Mouse (Mus musculus): ENCODE measurements around the gene Dennd5b. TPM values are rescaled to one million over a fixed set of nuclear protein-coding genes. Genes with fewer than 3 reads are reported as not detected.
"Not testable (repeated sequence)": the region's sequence is repeated elsewhere in the genome, so short reads cannot be mapped to it uniquely, and the experiment has no call there.

The Dennd5b gene
- polyA plus RNA-seq, 1 experiment from 2014 or later = 16.3 TPM

GRCm38 (mm10) chr6:148955641-148956420 lies 145.6 kb downstream of the Dennd5b start:
- Histone ChIP-seq H3K27ac (no peak overlapping the region), H3K4me2 (no peak overlapping the region), H3K9me3 (no peaks in the 10 kb centered on the region), H3K4me1 (replicated peaks) (no peaks in the 10 kb centered on the region), H3K9ac (no peak overlapping the region), H3K27me3 (no peaks in the 10 kb centered on the region), H3K4me3 (no peak overlapping the region), H3K36me3 (no peaks in the 10 kb centered on the region)
- no peak for ATAC-seq (ENCODE audit: low FRiP score)

DNA sequence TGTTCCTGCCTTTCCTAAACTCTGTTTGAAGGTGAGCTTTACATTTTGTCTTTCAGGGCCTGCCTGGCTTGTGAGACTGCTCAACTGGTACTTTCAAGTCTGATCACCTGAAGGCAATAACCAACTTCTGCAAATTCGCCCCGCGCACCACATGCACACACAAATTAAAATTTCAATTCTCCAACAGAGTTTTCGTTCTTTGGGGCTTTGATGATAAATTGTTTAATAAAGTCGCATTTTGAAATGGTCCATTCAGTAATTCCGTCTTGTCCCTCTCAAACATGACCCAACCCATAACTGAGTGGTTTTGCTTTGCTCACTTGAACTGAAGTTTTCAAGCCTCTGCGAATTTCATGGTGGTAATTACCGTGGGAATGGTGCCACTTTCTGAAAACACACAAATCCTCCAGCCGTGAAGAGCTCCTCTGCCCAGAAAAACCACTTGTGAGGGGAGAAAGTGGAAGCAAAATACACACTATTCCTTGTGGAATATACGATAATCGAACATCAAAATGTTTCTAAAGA lies 154.5 kb downstream of the Dennd5b start:
- 31% methylated on average over 11 of the region's 11 CpGs for WGBS
- no peak for ATAC-seq (ENCODE audit: low FRiP score)
- H3K4me1 ChIP-seq (replicated peaks) = peaks cover 28% of the 10 kb centered on the region
- H3K4me3 ChIP-seq = peak overlapping the region; percentile 88
- no peaks in the 10 kb centered on the region for H3K27me3 ChIP-seq
- H3K36me3 ChIP-seq = no peaks in the 10 kb centered on the region
- H3K4me2 ChIP-seq = peak overlapping the region; percentile 69
- H3K9me3 ChIP-seq = no peaks in the 10 kb centered on the region
- H3K27ac ChIP-seq = peak overlapping the region; percentile 88
- peak overlapping the region; percentile 90 for H3K9ac ChIP-seq

DNA sequence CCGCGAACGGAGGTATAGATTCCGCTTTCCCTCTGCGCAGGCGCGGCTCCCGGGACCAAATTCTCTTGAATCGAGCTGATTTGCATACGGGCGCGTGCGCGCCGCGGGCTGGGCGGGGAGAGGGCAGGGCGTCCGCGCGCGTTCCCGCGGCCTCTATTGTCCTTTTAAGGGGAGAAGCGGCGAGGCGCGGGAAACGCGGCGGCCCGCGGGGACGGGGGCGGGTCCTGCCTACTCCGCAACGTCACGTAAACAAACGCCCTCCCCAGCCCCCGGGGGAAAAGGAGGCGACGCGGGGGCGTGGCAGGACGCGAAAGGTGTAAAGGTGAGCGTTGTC lies 155.1 kb downstream of the Dennd5b start, which contains the start of gene Sinhcaf:
Gene Sinhcaf, minus strand, starts transcription at position 59 of the 334 bp plus-strand sequence.
- under 1% methylated on average over 43 of the region's 47 CpGs for WGBS
- Histone ChIP-seq H3K4me3 (peak within 1 kb of the TSS; percentile 88), H3K4me1 (replicated peaks) (peaks cover 32% of the 10 kb centered on the region), H3K9ac (peak within 1 kb of the TSS; percentile 90), H3K4me2 (peak within 1 kb of the TSS; percentile 69), H3K36me3 (no peaks in the 10 kb centered on the region), H3K27me3 (no peaks in the 10 kb centered on the region), H3K27ac (peak within 1 kb of the TSS; percentile 88), H3K9me3 (no peaks in the 10 kb centered on the region)
- peak; percentile 83 for ATAC-seq (ENCODE audit: low FRiP score)

DNA sequence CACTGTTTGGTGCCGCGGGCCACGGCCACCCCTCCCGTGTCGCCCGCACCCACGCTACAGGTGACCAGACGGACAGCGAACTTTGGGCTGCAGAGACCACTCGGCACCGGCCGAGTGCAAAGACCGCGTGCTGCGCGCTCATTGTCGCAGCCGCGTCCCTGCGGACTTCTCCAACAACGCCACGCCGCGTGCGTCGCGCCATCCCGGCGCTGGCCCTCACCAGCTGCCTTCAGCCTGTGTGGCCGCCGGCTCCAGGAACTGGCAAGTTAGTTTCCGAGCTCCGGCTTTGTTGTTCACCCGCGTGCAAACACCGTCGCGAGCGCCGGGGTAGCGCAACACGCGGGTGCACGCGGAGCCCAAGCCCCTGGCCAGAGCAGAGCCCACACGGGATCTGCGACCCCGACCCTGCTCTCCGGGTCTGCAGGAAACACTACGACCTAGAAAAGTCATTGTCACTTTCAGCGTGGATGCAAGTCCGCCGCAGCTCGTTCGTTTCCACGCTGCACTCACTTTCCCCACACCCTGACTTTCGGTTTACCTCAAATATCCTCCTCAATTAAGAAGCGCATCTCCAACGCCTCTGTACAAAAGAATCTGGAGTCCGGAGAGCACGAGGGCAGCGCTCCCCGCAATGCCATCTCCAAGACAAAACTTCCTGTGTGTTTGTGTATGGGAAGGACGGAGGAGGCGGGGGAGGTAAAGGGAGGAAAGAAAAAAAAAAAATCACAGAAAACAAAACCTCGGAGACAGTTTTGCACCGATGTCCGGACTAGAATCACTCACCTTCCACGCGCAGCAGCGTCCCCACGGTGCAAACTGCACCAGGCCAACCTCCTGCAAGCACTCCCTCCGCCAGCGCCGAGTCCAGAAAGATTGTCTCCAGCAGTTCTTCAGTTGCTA lies 155.7 kb downstream of the Dennd5b start:
- WGBS = under 1% methylated on average over 72 of the region's 75 CpGs
- Histone ChIP-seq H3K9me3 (no peaks in the 10 kb centered on the region), H3K27ac (peak overlapping the region; percentile 88), H3K9ac (peak overlapping the region; percentile 90), H3K4me1 (replicated peaks) (peaks cover 32% of the 10 kb centered on the region), H3K36me3 (no peaks in the 10 kb centered on the region), H3K27me3 (no peaks in the 10 kb centered on the region), H3K4me3 (peak overlapping the region; percentile 88), H3K4me2 (peak overlapping the region; percentile 69)
- ATAC-seq (ENCODE audit: low FRiP score) = peak; percentile 47

GRCm38 (mm10) chr6:148944767-148945508 lies 156.5 kb downstream of the Dennd5b start:
- Histone ChIP-seq H3K4me3 (peak overlapping the region; percentile 88), H3K9ac (peak overlapping the region; percentile 90), H3K27ac (peak overlapping the region; percentile 88), H3K4me2 (peak overlapping the region; percentile 69), H3K4me1 (replicated peaks) (peaks cover 32% of the 10 kb centered on the region), H3K36me3 (no peaks in the 10 kb centered on the region), H3K9me3 (no peaks in the 10 kb centered on the region), H3K27me3 (no peaks in the 10 kb centered on the region)
- ATAC-seq (ENCODE audit: low FRiP score) = peak; percentile 74
- WGBS = under 1% methylated on average over 92 of the region's 92 CpGs

GRCm38 (mm10) chr6:148944344-148944766 lies 157.1 kb downstream of the Dennd5b start:
- under 1% methylated on average over 30 of the region's 30 CpGs for WGBS
- peaks cover 32% of the 10 kb centered on the region for H3K4me1 ChIP-seq (replicated peaks)
- ATAC-seq (ENCODE audit: low FRiP score) = no peak

DNA sequence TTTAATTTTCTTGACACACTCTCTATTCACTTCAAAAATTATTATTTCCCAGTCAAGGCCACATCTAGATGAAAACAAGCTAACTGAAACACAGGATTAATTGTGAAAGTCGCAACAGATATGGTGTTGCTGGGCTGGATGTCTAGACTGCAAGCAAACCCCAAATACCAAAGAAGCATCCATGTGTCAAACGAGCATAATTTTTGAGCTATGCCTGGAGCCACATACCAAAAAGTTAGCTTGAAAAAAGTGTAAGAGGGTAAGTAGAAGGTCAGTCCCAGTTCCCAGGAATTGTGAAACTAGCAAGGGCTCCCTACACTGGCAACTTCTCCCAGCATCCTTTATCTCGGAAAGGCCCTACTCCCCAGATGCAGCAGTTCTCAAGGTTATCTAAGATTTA lies 157.8 kb downstream of the Dennd5b start:
- no peak overlapping the region for H3K27ac ChIP-seq
- H3K4me3 ChIP-seq = peak overlapping the region; percentile 88
- no peaks in the 10 kb centered on the region for H3K36me3 ChIP-seq
- no peaks in the 10 kb centered on the region for H3K27me3 ChIP-seq
- H3K9me3 ChIP-seq = no peaks in the 10 kb centered on the region
- peak overlapping the region; percentile 69 for H3K4me2 ChIP-seq
- peaks cover 32% of the 10 kb centered on the region for H3K4me1 ChIP-seq (replicated peaks)
- no peak for ATAC-seq (ENCODE audit: low FRiP score)
- H3K9ac ChIP-seq = peak overlapping the region; percentile 90
- WGBS = 16% methylated on average over 3 of the region's 3 CpGs

More at GRCm38 (mm10) chr6:148944344-148944766, 157.1 kb downstream of the Dennd5b start:
- Histone ChIP-seq H3K9me3 (no peaks in the 10 kb centered on the region), H3K4me3 (peak overlapping the region; percentile 88), H3K27me3 (no peaks in the 10 kb centered on the region), H3K4me2 (peak overlapping the region; percentile 69), H3K9ac (peak overlapping the region; percentile 90), H3K27ac (peak overlapping the region; percentile 88), H3K36me3 (no peaks in the 10 kb centered on the region)

DNA sequence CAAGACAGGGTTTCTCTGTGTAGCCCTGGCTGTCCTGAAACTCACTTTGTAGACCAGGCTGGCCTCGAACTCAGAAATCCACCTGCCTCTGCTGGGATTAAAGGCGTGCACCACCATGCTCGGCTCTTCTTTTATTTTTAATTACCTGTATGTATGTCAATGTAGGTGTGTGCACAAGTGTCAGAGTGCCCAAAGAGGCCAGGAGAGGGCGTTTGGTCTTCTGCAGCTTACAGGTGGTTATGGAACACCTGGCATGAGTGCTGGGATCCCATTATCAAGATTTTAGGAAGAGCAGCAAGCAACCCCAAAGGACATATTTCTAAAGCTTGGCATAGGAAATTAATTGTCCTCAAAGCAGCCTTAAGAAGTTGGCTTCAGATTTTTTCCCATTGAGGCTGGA lies 159.1 kb downstream of the Dennd5b start:
- H3K27me3 ChIP-seq = no peaks in the 10 kb centered on the region
- no peaks in the 10 kb centered on the region for H3K9me3 ChIP-seq
- WGBS = 72% methylated on average over 4 of the region's 4 CpGs
- H3K9ac ChIP-seq = no peak overlapping the region
- peaks cover 35% of the 10 kb centered on the region for H3K4me1 ChIP-seq (replicated peaks)
- H3K4me2 ChIP-seq = no peak overlapping the region
- H3K27ac ChIP-seq = no peak overlapping the region
- H3K4me3 ChIP-seq = no peak overlapping the region
- no peak for ATAC-seq (ENCODE audit: low FRiP score)
- H3K36me3 ChIP-seq = no peaks in the 10 kb centered on the region

- 48% methylated on average over 5 of the region's 5 CpGs for WGBS
- no peak overlapping the region for H3K4me3 ChIP-seq
- no peak overlapping the region for H3K4me2 ChIP-seq
- H3K9ac ChIP-seq = no peak overlapping the region
- no peak for ATAC-seq (ENCODE audit: low FRiP score)
- no peaks in the 10 kb centered on the region for H3K36me3 ChIP-seq
- H3K27me3 ChIP-seq = no peaks in the 10 kb centered on the region
- H3K9me3 ChIP-seq = no peaks in the 10 kb centered on the region
- no peak overlapping the region for H3K27ac ChIP-seq
- H3K4me1 ChIP-seq (replicated peaks) = peaks cover 32% of the 10 kb centered on the region
These were observed 159.6 kb downstream of the Dennd5b start for GRCm38 (mm10) chr6:148941880-148942279.

GRCm38 (mm10) chr6:148940383-148940782 lies 161.1 kb downstream of the Dennd5b start:
- H3K4me3 ChIP-seq; H3K27me3 ChIP-seq; H3K4me2 ChIP-seq; H3K9me3 ChIP-seq; ATAC-seq (ENCODE audit: low FRiP score); H3K9ac ChIP-seq; H3K36me3 ChIP-seq; H3K27ac ChIP-seq: not testable (repeated sequence)
- WGBS = 90% methylated on average over 2 of the region's 3 CpGs
- peaks cover 33% of the 10 kb centered on the region for H3K4me1 ChIP-seq (replicated peaks)
